Mouse (Mus musculus) right cerebral cortex, adult 18-20 months (tissue): Measurements from ENCODE around the gene St6gal1.

Experiments
- DNase-seq: peaks from one replicate; pipeline ENCODE4 v3.0.0; 2022; ENCODE audit warnings: mixed read lengths

The St6gal1 gene

DNA sequence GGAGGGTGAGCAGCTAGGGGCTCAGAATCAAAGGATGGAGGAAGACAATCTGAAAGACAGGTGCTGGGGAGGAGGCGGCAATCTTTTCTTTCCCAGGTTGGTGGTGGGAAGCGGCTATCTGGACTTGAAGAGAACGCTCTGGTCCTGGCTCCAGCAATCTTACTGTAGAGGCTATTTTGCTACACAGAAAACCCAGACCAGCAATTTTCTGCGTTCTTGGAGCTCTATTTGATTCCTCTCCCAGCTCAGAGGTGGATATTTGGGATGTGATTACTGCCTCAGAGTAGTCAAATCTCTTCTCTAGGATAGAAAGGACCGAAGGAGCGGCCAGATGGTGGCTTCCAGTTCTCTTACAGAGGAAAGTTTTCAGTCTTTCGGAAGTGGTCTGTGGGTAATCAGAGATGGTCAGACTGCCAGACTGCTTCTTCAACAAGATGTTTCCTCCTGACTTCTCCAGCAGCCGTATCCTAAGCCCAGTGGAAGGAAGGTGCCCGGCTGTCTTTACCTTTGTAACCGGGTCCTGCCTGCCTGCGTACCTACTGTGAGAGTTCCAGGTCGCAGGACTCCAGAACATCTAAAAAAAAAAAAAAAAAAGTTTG is 570 bp upstream of the St6gal1 start:
- no peak for DNase-seq

GRCm38 (mm10) chr16:23225069-23225721 is 655 bp downstream of the St6gal1 start:
- peak; percentile 35 for DNase-seq

GRCm38 (mm10) chr16:23225821-23226600 is 1.5 kb downstream of the St6gal1 start:
- DNase-seq, result peak; percentile 54

- peak; percentile 54 for DNase-seq
Observed at GRCm38 (mm10) chr16:23226601-23227351, 2.2 kb downstream of the St6gal1 start.

DNA sequence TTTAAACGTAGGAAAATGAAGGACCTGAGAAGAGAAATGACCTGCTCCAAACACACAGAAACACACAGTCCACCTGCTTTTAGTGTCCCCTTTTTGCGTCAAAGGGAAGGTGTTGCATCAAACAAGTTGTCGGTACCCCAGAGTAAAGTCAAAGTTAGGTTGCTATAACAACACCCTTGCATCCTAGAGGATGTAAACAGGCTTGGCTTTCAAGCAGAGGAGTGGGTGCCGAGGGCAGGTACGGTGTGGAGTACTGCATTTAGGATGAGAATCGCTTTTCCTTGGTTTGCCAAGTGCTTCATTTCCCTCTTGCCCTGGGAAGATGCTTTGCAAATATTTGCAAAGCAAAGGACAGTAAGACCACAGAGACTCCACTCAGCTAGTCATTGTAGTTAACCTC is 3.3 kb downstream of the St6gal1 start:
- DNase-seq, result no peak

DNA sequence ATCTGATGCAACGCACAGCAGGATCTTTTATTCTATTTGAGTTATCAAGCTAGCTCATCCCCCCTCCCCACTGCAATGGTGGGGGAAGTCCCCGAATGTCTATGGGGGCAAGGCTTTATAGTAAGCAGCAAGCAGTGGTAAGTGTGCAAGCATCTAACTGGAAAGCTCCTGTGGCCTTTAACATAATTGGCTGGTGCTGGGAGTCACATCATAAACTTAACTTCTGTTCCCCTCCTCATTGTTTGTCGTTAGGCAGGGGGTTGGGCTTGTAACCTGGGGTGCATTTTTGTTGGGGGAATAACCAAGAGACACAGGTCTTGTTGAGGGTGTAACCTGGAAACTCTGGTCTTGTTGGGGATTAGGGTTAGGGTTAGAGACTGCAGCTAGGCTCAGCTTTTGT is 3.9 kb downstream of the St6gal1 start:
- no peak for DNase-seq

DNA sequence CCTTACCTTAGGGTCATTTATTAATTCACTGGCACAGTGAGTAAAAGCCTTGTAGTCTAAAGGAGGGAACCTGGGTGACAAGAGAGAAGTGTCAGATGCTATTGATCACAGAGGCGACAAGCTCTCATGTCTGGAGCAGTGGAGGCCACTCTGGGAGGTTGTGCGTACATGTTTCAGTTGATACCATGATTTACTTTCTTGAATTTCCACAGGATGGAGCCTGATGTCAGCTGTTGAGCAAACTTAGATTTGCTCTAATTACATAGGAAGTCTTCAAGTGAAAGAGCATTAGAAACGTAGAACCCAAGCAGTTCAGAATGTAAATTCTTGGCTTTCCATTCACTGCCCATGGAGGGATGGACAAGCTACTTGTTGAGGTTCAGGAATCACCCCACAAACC is 5.4 kb downstream of the St6gal1 start:
- no peak for DNase-seq

GRCm38 (mm10) chr16:23231168-23231567 is 6.6 kb downstream of the St6gal1 start:
- no peak for DNase-seq

GRCm38 (mm10) chr16:23232691-23233090 is 8.2 kb downstream of the St6gal1 start:
- DNase-seq, result no peak

GRCm38 (mm10) chr16:23233496-23233895 is 9.0 kb downstream of the St6gal1 start:
- DNase-seq, result no peak

DNA sequence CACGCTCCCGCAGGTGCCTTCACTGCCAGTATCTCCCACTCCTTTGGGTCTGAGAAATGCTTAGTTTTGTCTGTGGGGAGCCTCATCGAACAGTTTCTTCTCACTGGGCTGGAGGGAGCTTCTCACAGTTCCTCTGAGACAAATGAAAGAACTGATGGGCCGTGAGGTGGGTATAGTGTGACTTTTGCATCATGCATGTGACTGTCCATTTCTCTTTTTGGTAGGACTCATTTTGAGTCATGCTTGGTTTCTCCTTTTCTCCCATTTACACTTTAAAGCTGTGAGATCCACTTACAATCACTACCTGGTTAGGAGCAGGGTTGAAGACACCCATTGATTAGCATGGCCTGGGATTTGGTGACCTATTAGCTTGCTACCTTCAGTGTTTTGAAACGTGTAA is 10.0 kb downstream of the St6gal1 start:
- DNase-seq, result no peak

DNA sequence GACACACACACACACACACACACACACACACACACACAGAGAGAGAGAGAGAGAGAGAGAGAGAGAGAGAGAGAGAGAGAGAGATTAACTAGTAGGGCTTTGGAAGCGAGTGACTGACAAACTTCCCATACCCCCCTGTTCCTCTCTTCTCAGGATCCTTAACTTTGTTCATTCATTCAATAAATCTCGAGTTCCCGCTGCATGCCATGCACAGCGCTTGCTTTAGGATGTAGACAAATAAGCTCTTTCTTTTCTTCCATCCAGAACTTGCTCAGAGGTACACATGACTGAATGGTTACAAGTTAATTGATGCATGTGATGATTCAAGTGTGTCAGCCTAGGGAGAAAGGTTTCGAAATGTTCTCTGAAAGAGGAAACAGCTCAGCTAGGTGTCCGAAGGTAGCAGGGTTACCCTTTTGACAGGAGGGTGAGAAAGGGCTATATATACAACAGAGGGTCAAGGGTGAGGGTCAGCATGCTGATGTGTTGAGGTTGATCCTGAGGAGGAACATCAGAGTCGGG is 10.7 kb downstream of the St6gal1 start:
- no peak for DNase-seq

- DNase-seq, result no peak
Observed at GRCm38 (mm10) chr16:23239583-23239982, 15.0 kb downstream of the St6gal1 start.

GRCm38 (mm10) chr16:23240049-23240949 is 15.8 kb downstream of the St6gal1 start:
- peak; percentile 92 for DNase-seq

DNA sequence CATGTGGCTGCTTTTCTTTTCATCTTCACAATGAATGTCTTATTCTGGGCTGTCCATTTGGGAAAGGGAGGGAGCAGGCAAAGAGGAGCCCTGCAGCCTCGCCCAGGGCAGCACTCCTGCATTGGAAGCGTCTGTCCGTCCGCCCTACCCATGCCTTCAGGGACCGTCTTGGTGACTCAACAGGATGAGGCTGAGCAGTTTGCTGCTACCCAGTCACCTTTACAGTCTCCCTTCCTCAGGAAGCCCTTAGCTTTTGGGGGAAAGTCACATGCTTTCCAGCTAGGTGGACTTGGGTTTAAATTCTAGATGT is 16.4 kb downstream of the St6gal1 start:
- no peak for DNase-seq

- DNase-seq, result no peak
Observed at GRCm38 (mm10) chr16:23243726-23244425, 19.3 kb downstream of the St6gal1 start.

DNA sequence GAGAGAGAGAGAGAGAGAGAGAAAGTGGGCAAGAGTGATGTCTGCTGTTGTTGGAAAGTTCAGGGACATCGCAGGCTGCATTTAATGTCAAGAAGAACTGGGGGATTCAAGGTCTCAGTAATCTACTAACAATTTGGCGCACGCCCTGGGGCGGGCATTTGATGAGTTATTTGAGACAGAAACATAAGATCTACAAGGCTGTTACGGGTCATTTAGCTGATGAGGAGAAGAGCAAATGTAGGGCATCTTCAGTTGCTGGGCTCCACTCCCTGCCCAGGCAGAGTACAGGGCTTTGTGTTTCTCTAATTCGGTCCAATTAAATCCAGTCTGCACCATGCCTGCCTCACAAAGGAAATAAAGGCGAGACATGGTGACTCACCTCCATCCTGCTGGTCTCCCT is 19.9 kb downstream of the St6gal1 start:
- no peak for DNase-seq

GRCm38 (mm10) chr16:23249285-23249684 is 24.7 kb downstream of the St6gal1 start:
- DNase-seq, result no peak

DNA sequence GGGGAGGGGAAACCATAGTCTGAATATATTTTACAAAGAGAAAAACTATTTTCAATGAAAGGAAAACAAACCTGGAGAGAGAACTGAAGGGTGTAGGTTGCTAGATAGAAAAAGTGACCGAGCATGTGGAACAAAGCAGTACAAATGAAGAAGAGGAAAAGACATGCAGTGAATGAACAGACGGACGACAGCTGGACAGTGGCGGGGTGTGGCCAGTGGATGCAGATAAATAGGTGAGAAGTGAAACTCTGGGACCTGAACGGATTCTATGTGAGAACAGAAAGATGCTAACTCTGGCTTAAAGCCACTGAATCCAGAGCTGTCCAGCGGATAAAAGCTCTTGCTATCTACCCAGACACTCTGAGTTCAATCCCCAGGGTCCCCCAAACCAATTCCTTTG is 25.2 kb downstream of the St6gal1 start:
- no peak for DNase-seq

- DNase-seq, result no peak
Observed at GRCm38 (mm10) chr16:23250556-23251444, 26.3 kb downstream of the St6gal1 start.

DNA sequence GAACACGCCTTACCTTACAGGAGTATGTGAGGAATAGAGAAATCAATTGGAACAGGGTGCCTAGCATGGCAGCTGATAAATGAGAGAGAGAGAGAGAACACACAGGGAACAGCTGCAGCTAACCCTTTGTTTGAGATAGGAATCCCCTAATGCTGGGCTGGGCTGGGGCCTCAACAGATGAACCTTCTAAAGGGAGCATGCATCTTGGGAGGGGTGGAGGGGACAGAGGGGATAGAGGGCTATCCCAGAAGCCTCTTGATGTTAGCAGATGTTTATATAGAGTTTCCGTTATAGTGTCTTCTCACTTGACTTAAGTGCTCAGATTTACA is 26.9 kb downstream of the St6gal1 start:
- DNase-seq, result no peak
